Mouse (Mus musculus) heart, adult 8-10 months (tissue): ENCODE measurements at regions not wholly inside any gene's neighbourhood (a gene's known extent, or its start where the extent isn't known, plus 50 kb on each side); places are given as distances from the start of the nearest gene placed in this dataset.
"Not testable (repeated sequence)": the region's sequence is repeated elsewhere in the genome, so short reads cannot be mapped to it uniquely, and the experiment has no call there.

Source experiments
- DNase-seq: peaks from one replicate; pipeline ENCODE4 v3.0.0; 2022; ENCODE audit warnings: low spot score

GRCm38 (mm10) chr3:155662280-155662679 lies 569.0 kb downstream of the Lrriq3 start:
- no peak for DNase-seq

- DNase-seq = no peak
Measured at GRCm38 (mm10) chr3:155672558-155672957, 579.3 kb downstream of the Lrriq3 start.

- DNase-seq = no peak
Measured at GRCm38 (mm10) chr3:155680200-155680599, 587.0 kb downstream of the Lrriq3 start.

- no peak for DNase-seq
Measured at GRCm38 (mm10) chr3:155682921-155683813, 589.9 kb downstream of the Lrriq3 start.

- DNase-seq = no peak
Measured at GRCm38 (mm10) chr3:155688358-155688757, 595.1 kb downstream of the Lrriq3 start.

GRCm38 (mm10) chr3:155723011-155723510 lies 629.8 kb downstream of the Lrriq3 start:
- DNase-seq = no peak

- DNase-seq = no peak
Measured at GRCm38 (mm10) chr3:155742421-155742820, 649.2 kb downstream of the Lrriq3 start.

GRCm38 (mm10) chr3:155746601-155747000 lies 653.4 kb downstream of the Lrriq3 start:
- DNase-seq = not testable (repeated sequence)

- DNase-seq = no peak
Measured at GRCm38 (mm10) chr3:155747511-155747910, 654.3 kb downstream of the Lrriq3 start.

- no peak for DNase-seq
Measured at GRCm38 (mm10) chr3:155757285-155757684, 664.1 kb downstream of the Lrriq3 start.

- DNase-seq = no peak
Measured at GRCm38 (mm10) chr3:155776019-155776418, 682.8 kb downstream of the Lrriq3 start.

GRCm38 (mm10) chr3:155777025-155777424 lies 683.8 kb downstream of the Lrriq3 start:
- no peak for DNase-seq

- DNase-seq = no peak
Measured at GRCm38 (mm10) chr3:155815693-155816092, 722.5 kb downstream of the Lrriq3 start.

- DNase-seq = no peak
Measured at GRCm38 (mm10) chr3:155824863-155825262, 731.6 kb downstream of the Lrriq3 start.

GRCm38 (mm10) chr3:155866286-155866685 lies 695.3 kb upstream of the Negr1 start:
- DNase-seq = no peak

GRCm38 (mm10) chr3:155875696-155876095 lies 685.9 kb upstream of the Negr1 start:
- DNase-seq = no peak

- DNase-seq = no peak
Measured at GRCm38 (mm10) chr3:155878401-155878800, 683.2 kb upstream of the Negr1 start.

GRCm38 (mm10) chr3:155880722-155881121 lies 680.9 kb upstream of the Negr1 start:
- no peak for DNase-seq

GRCm38 (mm10) chr3:155915981-155916380 lies 645.6 kb upstream of the Negr1 start:
- no peak for DNase-seq

- DNase-seq = no peak
Measured at GRCm38 (mm10) chr3:155942896-155943295, 618.7 kb upstream of the Negr1 start.

- DNase-seq = no peak
Measured at GRCm38 (mm10) chr3:155944042-155944735, 617.4 kb upstream of the Negr1 start.

GRCm38 (mm10) chr3:155945188-155945587 lies 616.4 kb upstream of the Negr1 start:
- no peak for DNase-seq

GRCm38 (mm10) chr3:155962496-155962895 lies 599.1 kb upstream of the Negr1 start:
- not testable (repeated sequence) for DNase-seq
